Mouse (Mus musculus) cerebellum, adult (tissue): Measurements from ENCODE around the gene B3gnt3.
"Not testable (repeated sequence)": the region's sequence is repeated elsewhere in the genome, so short reads cannot be mapped to it uniquely, and the experiment has no call there.

Experiments used
- ATAC-seq: cut with Nextera tagmentation; 2 replicates; pipeline ENCODE4 v1.9.2; 2017; ENCODE audit warnings: mild to moderate bottlenecking, moderate library complexity, mixed read lengths; ENCODE audit not compliant: insufficient number of reproducible peaks, low FRiP score, low TSS enrichment

The B3gnt3 gene

DNA sequence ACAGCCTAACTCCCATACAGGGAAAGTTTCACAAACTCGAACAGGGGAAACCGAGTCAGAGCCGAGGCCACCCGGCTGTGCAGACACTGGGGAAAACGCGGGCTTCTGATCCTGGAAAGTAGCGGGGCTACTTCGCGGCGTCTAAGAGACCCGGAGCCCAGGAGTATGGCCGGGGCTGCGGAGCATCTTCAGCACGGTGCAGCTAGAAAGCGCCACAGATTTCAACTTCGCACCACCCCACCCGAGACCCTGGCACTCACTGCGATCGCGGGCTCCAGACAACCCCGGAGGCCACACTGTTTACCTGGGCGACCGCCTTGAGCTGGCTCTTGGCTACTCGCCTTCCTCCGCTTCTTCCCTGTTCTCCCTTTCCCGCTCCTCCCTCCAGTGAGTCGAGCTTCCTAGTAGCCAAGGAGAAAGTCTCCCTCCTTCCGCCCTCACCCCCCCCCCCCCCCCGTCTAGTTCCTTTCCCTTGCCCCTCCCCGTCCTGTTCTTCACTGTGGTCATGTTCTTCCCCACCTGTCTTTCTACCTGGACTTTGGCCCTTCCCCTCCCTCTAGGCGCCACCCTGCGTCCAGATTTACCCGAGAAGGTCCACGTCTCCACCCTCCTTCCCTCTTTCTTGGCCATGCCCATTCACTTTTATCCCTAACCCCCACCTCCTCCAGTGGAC is at the start of gene B3gnt3:
TSS of gene B3gnt3 (minus strand) at position 376 of the 673 bp plus-strand sequence.
- ATAC-seq: no peak

GRCm38 (mm10) chr8:71749321-71750075 is 47.9 kb upstream of the B3gnt3 start:
- not testable (repeated sequence) for ATAC-seq

- not testable (repeated sequence) for ATAC-seq
Measured at GRCm38 (mm10) chr8:71747082-71747481, 45.5 kb upstream of the B3gnt3 start.

DNA sequence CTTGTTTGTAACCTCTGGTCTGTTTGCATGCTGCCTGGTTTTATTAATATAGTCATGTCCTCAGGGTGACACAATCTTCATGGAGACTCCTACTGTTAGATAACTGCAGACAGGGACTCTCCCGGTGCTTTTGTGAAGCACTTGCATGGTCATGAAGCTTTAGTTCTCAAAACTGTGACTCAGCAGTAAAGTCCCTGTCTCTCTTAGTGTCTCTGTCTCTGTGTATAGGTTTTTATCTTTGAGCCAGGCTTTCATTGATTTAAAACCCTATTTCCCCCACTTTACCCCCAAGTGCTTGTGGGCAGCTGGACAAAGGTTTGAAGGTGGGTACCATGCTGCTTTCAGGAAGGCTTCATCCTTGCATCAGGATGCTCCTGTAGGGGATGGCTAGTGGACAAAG is 43.7 kb upstream of the B3gnt3 start:
- ATAC-seq: no peak

DNA sequence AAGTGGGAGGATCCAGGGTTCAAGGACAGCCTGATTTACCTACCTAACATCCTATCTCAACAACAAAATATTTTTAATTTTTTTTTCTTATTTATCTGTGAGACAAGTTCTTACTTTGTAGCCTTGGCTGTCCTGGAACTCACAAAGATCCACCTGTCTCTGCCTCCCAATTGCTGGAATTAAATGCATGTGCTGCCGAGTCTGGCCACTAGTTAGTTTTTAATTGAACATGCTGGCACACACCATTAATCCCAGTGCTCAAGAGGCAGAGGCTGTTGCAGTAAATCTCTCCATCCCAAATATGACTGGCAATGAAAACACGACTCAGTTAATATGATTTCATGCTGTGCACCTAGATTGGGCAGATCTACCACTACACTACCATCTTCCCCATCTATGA is 41.2 kb upstream of the B3gnt3 start:
- ATAC-seq: no peak

DNA sequence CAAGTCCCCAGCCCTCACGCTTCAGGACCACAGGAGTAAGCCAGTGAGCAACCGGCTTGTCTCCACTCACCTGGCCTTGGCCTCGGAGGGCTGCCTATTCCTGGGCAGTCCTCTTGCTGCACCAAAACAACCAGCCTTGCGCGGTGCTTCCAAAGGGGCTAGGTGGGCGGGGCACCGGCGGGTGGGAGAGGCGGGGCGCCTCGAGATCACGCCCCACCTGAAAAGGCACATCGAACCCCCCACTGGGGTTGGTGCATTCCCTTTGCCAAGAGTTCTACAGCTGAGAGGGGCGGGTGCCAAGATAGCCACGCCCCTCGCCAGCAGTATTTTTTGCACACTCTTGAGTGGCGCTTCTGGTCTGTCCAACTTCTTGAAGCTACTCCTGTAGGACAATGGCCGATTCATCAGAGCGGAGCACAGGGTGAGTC is 40.1 kb upstream of the B3gnt3 start:
- no peak for ATAC-seq

DNA sequence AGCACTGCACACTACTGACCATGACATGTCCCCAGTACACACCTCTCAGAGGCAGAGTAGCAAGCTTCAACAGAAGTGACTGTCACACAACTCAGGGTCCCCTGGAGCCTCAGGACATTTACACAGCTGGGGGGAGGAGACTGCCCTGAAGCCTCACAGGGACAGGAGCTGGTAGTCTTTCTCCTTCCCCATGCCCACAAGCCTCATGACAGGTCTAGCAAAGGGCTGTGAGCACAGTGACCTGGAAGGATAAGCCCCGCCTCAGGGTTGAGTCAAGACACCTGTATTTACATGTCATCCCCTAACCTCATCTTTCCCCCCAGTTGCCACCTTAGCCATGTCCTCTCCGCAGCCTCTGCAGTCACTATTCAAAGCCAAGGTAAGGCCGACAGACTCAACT is 39.6 kb upstream of the B3gnt3 start:
- no peak for ATAC-seq

- ATAC-seq: not testable (repeated sequence)
Measured at GRCm38 (mm10) chr8:71738316-71738715, 36.7 kb upstream of the B3gnt3 start.

DNA sequence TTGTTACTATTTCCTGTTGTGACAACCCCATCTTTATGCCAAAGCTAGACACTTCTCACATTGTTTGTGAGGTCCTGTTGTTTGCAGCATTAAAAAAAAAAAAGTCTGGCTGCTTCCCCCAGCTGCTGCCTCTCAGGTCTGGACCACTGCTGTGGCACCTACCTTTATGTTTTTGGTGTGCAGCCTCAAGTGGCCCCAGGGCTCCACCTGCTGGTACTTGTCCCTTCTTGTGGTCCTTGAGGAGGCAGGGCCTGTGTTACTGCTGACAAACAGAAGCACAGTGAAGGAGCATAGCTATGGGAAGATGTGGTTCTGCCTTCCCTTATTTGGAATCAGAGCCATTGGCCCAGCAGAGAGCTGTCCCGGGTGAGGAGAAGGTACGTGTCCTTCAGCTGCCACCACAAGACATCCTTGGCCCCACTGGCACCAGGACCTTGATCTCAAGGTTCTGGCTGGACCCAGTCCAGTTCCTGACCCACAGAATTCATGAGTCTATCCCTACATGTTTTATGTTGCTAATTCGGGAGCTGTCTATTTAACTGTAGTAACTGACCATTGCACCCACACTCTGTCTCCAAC is 30.2 kb upstream of the B3gnt3 start:
- no peak for ATAC-seq

DNA sequence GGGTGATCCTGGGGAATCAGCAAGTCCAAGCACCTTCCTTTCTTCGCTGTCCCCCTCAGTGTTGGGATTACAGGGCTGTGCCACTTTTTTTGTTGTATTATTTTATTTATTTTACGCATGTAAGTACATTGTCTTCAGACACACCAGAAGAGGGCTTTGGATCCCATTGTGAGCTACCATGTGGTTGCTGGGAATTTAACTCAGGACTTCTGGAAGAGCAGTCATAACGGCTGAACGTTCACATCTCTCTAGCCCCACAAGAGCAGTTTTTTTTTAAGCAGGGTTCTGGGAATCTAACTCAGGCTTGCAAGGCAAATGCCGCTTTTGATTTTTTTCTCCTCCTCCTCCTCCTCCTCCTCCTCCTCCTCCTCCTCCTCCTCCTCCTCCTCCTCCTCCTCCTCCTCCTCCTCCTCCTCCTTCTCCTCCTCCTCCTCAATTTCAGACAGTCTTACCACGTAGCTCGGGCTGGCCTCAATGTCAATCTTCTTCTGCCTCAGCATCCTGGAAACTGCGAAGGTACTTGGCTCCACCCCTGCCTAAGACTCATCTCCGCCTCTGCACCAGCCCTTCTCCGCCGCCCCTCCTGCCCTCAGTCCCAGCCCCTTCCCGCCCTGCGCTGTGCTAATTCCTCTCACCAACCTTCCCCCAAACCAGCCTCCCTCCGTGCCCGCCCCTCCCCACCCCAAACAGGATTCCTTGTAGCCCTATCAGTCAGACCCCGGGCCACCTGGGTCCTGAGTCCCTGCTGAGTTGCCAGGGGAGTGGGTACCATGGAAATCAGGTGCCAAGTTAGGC is 27.4 kb upstream of the B3gnt3 start:
- peak; percentile 23; the same call in 1 of the 2 replicates for ATAC-seq

- peak; percentile 60 for ATAC-seq
Measured at GRCm38 (mm10) chr8:71728240-71728785, 26.7 kb upstream of the B3gnt3 start.

DNA sequence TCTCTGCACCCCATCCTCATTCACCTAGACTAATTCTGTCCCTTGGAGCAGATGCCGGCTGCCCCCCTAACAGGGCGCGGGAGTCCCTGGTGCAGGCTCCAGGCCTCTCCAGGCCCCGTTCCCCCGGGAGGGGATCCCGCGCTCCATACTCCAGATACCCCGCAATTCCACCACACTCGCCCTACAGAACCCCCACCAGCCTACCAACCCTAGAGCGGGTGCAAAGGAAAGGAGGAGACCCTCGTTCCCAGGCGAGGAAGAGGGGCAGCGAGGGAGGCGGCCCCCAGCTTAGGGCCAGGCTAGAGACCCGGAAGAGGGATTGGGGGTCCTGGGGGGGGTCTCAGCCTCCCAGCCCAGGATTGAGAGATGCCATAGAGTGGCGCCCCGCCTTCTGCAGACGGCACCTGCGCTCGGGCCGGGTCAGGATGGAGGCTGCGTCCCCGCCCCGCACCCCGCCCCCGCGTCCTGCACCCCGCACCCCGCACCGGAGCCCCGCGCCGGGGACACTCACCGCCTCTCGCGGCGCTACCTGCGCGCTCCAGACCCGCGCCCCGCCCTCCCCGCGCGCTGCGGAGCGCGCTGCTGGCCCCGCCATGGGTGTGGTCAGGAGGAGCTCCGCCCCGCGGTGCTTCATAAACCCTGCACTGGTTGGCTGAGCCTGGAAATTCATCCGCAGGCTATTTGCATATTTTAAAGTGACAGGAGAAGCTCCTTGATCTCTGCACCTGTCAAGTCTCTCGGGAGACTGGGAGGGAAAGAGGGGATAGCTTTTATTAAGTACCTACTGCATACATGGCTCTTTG is 23.7 kb upstream of the B3gnt3 start, which contains the start of gene Fcho1:
TSS of gene Fcho1 (minus strand) at position 595 of the 803 bp plus-strand sequence.
- peak; percentile 79 for ATAC-seq

DNA sequence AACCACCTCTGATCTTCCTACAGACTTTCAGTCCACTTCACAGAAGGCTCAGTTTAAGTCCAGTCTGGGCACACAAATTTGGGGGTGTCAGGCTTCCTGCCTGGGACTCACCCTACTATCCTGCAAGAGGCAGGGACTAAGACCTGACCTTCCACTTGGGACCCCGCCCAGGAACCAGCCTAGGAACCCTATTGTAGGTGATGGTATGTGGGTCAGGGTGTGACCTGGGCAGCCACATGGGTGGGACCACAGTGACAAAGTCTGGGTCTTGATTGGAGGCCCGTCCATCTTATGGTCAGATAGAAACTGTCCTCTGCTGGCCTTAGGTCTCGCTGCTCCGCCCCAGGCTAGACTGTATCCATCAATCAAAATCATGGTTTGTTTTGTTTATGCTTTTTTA is 22.8 kb upstream of the B3gnt3 start:
- no peak for ATAC-seq

DNA sequence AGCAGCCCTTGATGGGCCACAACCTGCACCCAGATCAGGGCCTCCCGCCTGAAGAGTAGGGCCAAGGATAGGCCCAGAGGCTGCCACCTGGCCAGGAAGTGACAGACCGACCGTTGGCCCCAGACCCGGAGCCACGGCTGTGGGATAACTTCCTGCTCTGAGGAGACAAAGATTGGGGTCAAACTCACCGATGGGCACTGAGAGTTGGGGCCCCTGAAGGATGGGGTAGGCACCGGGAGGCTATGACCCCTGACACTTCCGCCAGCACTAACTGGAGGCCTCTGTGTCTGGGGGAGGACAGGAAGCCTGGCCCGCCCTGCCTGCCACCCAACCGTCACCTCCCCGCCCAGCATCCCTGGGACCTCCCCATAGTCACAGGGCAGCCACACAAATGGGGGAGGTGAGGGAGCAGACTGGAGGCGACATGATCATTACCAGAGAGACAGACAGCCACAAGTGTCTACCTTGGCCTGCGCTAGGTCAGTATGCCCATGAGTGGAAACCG is 21.5 kb upstream of the B3gnt3 start:
- ATAC-seq: no peak

DNA sequence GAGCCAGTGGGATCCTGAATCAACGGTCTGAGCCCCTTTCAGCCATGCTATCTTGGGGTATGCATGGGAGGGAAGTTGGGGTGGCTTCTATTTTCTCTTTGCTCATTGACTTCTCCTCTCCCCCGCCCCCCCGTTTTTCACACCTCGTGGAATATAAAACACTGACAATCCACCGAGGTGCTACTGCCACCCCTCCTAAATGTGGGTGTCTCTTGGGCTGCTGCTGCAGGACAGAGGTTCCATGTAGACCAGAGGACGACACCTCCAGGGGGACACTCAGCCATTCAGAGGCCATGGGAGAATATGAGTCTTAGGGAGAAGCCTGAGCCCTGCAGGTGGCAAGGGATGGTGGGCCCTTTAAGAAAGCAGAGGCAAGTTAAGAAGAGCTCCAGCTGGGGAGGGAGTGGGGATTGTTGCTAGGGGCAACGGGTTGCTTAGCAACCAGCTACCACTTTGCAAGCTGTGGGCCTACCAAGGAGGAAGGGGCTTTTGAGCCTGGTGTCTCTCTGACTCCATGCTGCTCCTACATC is 18.4 kb upstream of the B3gnt3 start:
- ATAC-seq: no peak

DNA sequence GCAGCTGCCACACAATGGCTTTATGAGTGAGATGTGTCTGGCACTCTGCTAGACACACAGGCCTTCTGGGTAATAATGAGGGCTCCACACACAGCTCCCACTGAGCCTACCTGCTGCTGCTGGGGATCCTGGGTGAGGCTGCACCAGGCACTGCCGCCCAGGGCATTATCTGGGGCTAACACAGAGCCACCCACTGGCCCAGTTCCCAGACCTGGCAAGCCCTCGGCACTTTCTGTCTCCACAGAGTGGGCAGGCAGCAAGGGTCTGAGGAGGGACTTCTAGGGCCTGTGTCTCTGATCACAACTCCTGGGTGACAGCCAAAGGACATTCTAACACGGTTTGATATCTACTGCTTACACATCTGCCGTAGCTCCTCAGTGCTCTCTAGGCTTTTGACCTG is 17.6 kb upstream of the B3gnt3 start:
- no peak for ATAC-seq

GRCm38 (mm10) chr8:71718252-71718651 is 16.7 kb upstream of the B3gnt3 start:
- no peak for ATAC-seq

DNA sequence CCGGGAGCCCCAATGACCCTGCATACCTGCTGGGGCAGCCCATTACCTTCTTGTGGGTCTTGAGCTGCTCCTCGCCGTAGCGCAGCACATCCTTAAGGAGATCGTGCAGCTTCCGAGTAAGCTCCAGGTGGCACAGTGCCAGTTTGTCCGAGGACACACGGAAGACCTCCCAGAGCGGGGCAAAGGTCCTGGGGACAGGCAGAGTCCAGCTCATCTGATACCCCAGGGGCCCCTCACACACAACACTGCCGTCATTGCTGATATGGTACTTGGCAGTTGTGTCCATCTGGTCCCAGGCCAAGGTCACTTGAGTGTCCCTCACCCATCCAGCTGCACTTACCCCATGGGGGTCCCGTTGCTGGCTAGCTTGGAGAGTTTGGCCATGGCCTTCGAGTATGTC is 15.5 kb upstream of the B3gnt3 start:
- no peak for ATAC-seq

DNA sequence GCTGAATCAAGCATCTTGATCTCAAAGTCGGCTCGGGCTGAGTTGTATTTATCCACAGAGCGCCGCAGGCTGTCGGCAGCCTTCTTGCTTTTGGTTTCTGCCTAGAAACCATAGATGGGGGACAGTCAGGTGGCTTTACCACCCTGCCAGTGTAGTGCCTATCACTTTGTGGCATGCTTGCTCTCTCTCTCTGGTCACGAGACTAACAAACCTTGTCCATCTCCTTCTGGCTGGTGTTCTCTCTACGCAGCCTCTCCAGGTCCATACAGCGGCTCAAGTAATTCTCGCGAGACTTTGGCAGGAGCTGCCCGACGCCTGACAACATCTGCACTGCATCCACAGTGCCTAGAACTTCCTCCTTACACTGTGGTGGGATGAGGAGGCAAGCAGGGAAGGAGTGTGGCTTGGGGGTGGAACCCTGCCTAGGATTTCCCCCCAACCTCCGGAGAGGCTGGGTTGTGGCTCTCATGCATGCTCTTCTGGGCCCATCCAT is 15.0 kb upstream of the B3gnt3 start:
- no peak for ATAC-seq
